Mouse (Mus musculus) ES-CJ7 (cell line): Measurements from ENCODE around the gene Zscan4-ps3.
"Not testable (repeated sequence)": the region's sequence is repeated elsewhere in the genome, so short reads cannot be mapped to it uniquely, and the experiment has no call there.

Experiments used
- DNase-seq: peaks from one replicate; pipeline ENCODE4 v3.0.0; 2011; ENCODE audit warnings: low read depth, low spot score

Gene Zscan4-ps3

DNA sequence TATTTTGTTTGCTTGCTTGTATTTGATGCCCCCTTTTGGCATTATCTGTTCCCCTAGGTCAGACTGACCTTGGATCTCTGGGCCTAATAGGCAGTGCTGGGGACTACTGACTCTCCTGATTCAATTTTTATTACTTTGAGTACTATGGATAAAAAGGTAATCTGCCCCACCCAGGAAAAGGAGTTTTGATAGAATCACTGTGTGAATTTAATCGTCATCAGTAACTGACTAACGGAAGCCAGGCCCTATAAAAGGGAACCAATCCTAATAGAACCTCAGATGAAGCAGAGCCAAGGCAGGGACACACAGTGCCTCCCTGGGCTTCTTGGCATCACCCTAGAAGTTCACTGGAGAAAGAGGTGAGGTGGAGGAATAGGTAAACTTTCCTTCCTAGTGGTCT lies at the start of gene Zscan4-ps3:
TSS of gene Zscan4-ps3 (plus strand) at position 301 of the 400 bp plus-strand sequence.
- DNase-seq: not testable (repeated sequence)

DNA sequence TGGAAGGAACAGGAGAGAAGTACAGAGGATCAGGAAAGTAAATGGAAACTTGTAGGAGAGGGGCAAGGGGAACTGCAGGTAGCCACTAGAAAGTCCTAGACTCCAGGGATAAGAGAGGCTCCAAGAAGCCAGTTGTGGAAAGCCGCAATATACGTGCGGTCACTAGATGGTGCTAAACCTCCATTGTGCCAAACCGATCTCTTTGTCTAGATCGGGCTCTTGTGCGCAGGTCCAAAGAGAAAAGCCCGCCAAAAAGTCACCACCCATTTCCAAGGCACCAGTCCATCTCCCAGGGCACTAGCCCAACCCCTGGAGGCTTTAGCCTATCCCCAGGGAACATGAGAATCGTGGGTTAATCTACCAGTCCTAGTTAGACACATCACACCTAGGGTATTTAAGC lies 8.0 kb downstream of the Zscan4-ps3 start:
- peak; percentile 80 for DNase-seq
